Mouse (Mus musculus) liver, embryonic 14.5 days (tissue): Measurements from ENCODE around the gene Tns1.

ENCODE experiments used
- CTCF ChIP-seq: IDR thresholded peaks from 2 replicates; pipeline ENCODE4 v1.5.1; 2016; ENCODE audit warnings: antibody characterized with exemption, low read depth, control low read depth
- EP300 ChIP-seq: IDR thresholded peaks from 2 replicates; pipeline ENCODE4 v1.6.1; 2016; ENCODE audit warnings: antibody characterized with exemption, low read depth

DNA sequence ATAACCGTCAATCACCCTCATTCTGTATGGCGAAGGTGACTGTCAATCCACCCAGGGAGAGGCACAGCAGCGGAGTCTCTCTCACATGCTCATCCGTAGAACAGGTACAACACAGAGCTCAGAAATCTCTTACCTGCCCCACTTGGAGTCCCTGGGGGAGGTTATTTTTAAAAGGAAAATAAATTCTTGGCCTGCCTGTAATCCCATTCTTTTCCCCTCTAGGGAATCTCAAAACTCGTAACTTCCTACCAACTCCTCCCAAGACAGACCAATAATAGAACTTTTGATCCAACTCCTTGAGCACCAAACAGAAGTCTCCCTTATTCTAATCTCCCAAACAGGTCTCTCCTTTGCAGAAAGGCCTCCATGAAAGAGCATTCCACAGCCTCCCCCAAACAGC lies 124.7 kb downstream of the Tns1 start:
- TF ChIP-seq EP300 (no peak), CTCF (no peak)
